Mouse (Mus musculus) layer of hippocampus, adult 8-10 months (tissue): ENCODE results near the gene Exo5. TPM values are rescaled to one million over a fixed set of nuclear protein-coding genes. Genes with fewer than 3 reads are reported as not detected.

Experiments used
- DNase-seq, 2 experiments: peaks; one replicate each; pipeline ENCODE4 v3.0.0; 2022; ENCODE audit warnings: low spot score in 2 of 2
- microRNA-seq, 2 experiments: library from miRNA; unstranded; fragments of <30 nt; microRNA quantifications; one replicate each; pipeline ENCODE4 v1.2.0; 2022
- total RNA-seq, 4 experiments: library from RNA; stranded (reverse); gene quantifications; 2 replicates each; pipeline ENCODE4 v1.2.4; 2022

Gene Exo5
- total RNA-seq, 4 experiments from 2014 or later: 11.9 to 16.2 (median 14.0) TPM

GRCm38 (mm10) chr4:120875961-120876360 is 48.9 kb downstream of the Exo5 start:
- DNase-seq: no peak

Small RNAs within 50 kb of the gene (microRNA-seq; reads per million reads assigned to microRNA genes)
- gene Mir7015: 0.64 to 3.3 reads per million in 2 experiments

Other genes starting within 250 kb of the Exo5 start
- gene Kcnq4, start 176.4 kb downstream of the Exo5 start, total RNA-seq: 1 to 10 TPM; 3.8 to 4.8 (median 4.3) TPM
- gene Nfyc, start 93.4 kb downstream of the Exo5 start, total RNA-seq: 10 to 100 TPM; 43.8 to 55.5 (median 45.9) TPM
- 10 to 100 TPM; 32.7 to 43.9 (median 40.0) TPM for gene Rims3, start 70.2 kb downstream of the Exo5 start, total RNA-seq
- gene Zfp69, start 26.7 kb upstream of the Exo5 start, total RNA-seq: 1 to 10 TPM; 1.6 to 3.0 (median 2.6) TPM
- 100 to 1,000 TPM; 151 to 166 (median 157) TPM for gene Smap2, start 92.2 kb upstream of the Exo5 start, total RNA-seq
- 1 to 10 TPM; 4.1 to 5.7 (median 5.0) TPM for gene Col9a2, start 114.4 kb upstream of the Exo5 start, total RNA-seq
- gene Zmpste24, start 173.2 kb upstream of the Exo5 start, total RNA-seq: 10 to 100 TPM; 23.9 to 28.4 (median 26.8) TPM
- not detected for gene Tmco2, start 184.2 kb upstream of the Exo5 start, total RNA-seq